Mouse (Mus musculus): ENCODE measurements at regions not wholly inside any gene's neighbourhood (a gene's known extent, or its start where the extent isn't known, plus 50 kb on each side); places are given as distances from the start of the nearest gene placed in this dataset.

DNA sequence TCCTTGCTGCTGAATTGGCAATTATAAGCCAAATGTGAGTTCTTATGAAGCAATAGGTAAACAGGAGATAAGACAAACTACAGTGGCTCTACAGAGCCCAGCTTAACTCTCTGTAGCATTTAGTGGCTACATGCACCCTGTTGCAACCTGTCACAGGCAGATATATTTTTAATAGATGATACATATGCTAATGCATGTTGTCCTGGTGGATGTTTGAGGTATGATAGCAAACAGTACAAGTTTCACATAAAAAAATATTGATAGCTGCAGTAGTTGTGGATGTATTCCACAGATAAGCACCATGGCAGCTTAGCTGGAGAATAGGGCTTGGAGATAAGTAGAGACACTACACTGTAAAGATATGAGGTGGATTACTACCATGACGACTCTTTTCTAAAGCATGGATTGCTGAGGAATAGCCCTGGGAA, 477.1 kb upstream of the Cntn5 start:
- no peak for TF ChIP-seq CTCF (IDR thresholded peaks at IDR 0.05; ENCODE audit: extremely low read depth, insufficient read depth, insufficient read length, insufficient replicate concordance)
- no peak for TF ChIP-seq POLR2A (IDR thresholded peaks at IDR 0.05; ENCODE audit: low read depth, low read length)
